Mouse (Mus musculus): ENCODE data around the gene Slc39a12. TPM values are rescaled to one million over a fixed set of nuclear protein-coding genes. Genes with fewer than 3 reads are reported as not detected.

Slc39a12 gene
- total and polyA plus RNA-seq, 2 experiments from 2014 or later: not detected

- DNase-seq (ENCODE audit: low spot score): no peak
- Histone ChIP-seq H3K9me3 (replicated peaks; ENCODE audit: control insufficient read depth, low read length) (no peaks in the 10 kb centered on the region), H3K36me3 (replicated peaks; ENCODE audit: control insufficient read depth, insufficient read depth, low read length) (no peaks in the 10 kb centered on the region), H3K4me3 (ENCODE audit: low read depth, low read length) (no peak overlapping the region), H3K27ac (ENCODE audit: low read depth) (no peak overlapping the region), H3K4me1 (ENCODE audit: control insufficient read depth, insufficient read depth) (no peaks in the 10 kb centered on the region), H3K27me3 (ENCODE audit: control insufficient read depth, insufficient read depth, low read length) (no peaks in the 10 kb centered on the region), H3K9ac (replicated peaks; ENCODE audit: low read depth, low read length) (no peak overlapping the region), H3K4me2 (ENCODE audit: low read depth, low read length) (no peak overlapping the region)
- TF ChIP-seq CTCF (IDR thresholded peaks at IDR 0.05; ENCODE audit: low read depth) (no peak), EP300 (IDR thresholded peaks at IDR 0.05; ENCODE audit: low read depth) (no peak)
- ATAC-seq (ENCODE audit: insufficient read depth, low read depth): no peak
- 91% methylated on average over 3 of the region's 3 CpGs for WGBS
These were observed 147.1 kb downstream of the Slc39a12 start for GRCm38 (mm10) chr2:14535246-14535671.

DNA sequence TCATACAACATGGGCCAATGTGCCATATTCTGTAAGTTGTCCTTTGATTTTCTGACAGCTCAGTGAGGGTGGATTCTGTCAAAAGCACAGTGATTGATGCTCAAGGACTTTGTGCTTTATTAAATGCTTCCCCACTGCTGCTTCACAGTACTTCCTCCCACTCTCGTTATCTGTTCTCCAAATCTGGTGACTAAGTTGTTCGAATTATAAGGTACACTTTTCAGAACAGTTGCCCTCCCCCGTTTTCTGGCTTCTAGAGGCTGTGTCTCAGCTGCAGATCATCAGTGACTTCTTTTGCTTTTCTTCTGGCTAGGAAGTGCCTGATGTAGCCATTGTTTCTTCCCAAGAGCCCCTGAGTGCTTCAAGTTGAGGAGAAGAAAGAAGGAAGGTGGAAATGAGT lies 149.7 kb downstream of the Slc39a12 start:
- Histone ChIP-seq H3K27ac (ENCODE audit: low read depth) (no peak overlapping the region), H3K4me1 (ENCODE audit: control insufficient read depth, insufficient read depth) (no peaks in the 10 kb centered on the region), H3K9ac (replicated peaks; ENCODE audit: low read depth, low read length) (no peak overlapping the region), H3K9me3 (replicated peaks; ENCODE audit: control insufficient read depth, low read length) (no peaks in the 10 kb centered on the region), H3K27me3 (ENCODE audit: control insufficient read depth, insufficient read depth, low read length) (no peaks in the 10 kb centered on the region), H3K4me2 (ENCODE audit: low read depth, low read length) (no peak overlapping the region), H3K4me3 (ENCODE audit: low read depth, low read length) (no peak overlapping the region), H3K36me3 (replicated peaks; ENCODE audit: control insufficient read depth, insufficient read depth, low read length) (no peaks in the 10 kb centered on the region)
- 66% methylated on average over 3 of the region's 3 CpGs for WGBS
- ATAC-seq (ENCODE audit: insufficient read depth, low read depth) (no peak), DNase-seq (ENCODE audit: low spot score) (no peak)
- TF ChIP-seq CTCF (IDR thresholded peaks at IDR 0.05; ENCODE audit: low read depth) (no peak), EP300 (IDR thresholded peaks at IDR 0.05; ENCODE audit: low read depth) (no peak)

DNA sequence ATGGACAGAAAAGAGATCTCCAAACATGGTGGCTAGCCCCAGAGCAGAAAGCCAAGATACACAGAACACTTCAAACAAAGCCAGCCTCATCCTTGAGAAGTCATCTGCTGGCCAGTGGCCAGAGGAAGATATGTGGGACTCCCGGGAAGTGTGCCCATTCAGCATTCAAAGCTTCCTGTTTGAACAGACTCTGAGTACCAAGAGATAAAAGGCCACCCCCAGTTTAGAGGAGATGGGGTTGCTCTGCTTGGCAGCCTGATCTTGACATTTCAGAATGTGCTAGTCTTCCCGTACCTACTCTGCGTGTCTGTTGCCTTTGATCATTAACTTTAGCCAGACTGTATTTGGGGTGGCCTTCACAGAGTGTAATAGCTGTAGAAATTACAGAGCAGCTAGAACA lies 155.2 kb downstream of the Slc39a12 start:
- H3K4me1 ChIP-seq (ENCODE audit: control insufficient read depth, insufficient read depth): 0 out of 2 replicates have a peak, but pooled peaks cover 6% of the 10 kb centered on the region
- DNase-seq (ENCODE audit: low spot score) (peak; percentile 12), ATAC-seq (ENCODE audit: insufficient read depth, low read depth) (no peak)
- H3K27me3 ChIP-seq (ENCODE audit: control insufficient read depth, insufficient read depth, low read length): no peaks in the 10 kb centered on the region
- H3K36me3 ChIP-seq (replicated peaks; ENCODE audit: control insufficient read depth, insufficient read depth, low read length): no peaks in the 10 kb centered on the region
- H3K9ac ChIP-seq (replicated peaks; ENCODE audit: low read depth, low read length): no peak overlapping the region
- H3K4me3 ChIP-seq (ENCODE audit: low read depth, low read length): no peak overlapping the region
- H3K9me3 ChIP-seq (replicated peaks; ENCODE audit: control insufficient read depth, low read length): no peaks in the 10 kb centered on the region
- TF ChIP-seq EP300 (IDR thresholded peaks at IDR 0.05; ENCODE audit: low read depth) (no peak), CTCF (IDR thresholded peaks at IDR 0.05; ENCODE audit: low read depth) (no peak)
- H3K4me2 ChIP-seq (ENCODE audit: low read depth, low read length): no peak overlapping the region
- WGBS: 21% methylated on average over 3 of the region's 3 CpGs
- no peak overlapping the region for H3K27ac ChIP-seq (ENCODE audit: low read depth)

- H3K36me3 ChIP-seq (replicated peaks; ENCODE audit: control insufficient read depth, insufficient read depth, low read length): no peaks in the 10 kb centered on the region
- no peaks in the 10 kb centered on the region for H3K9me3 ChIP-seq (replicated peaks; ENCODE audit: control insufficient read depth, low read length)
- H3K27me3 ChIP-seq (ENCODE audit: control insufficient read depth, insufficient read depth, low read length): no peaks in the 10 kb centered on the region
- no peak overlapping the region for H3K4me2 ChIP-seq (ENCODE audit: low read depth, low read length)
- TF ChIP-seq CTCF (IDR thresholded peaks at IDR 0.05; ENCODE audit: low read depth) (no peak), EP300 (IDR thresholded peaks at IDR 0.05; ENCODE audit: low read depth) (no peak)
- no peak for DNase-seq (ENCODE audit: low spot score)
- no peak overlapping the region for H3K4me3 ChIP-seq (ENCODE audit: low read depth, low read length)
- 0 out of 2 replicates have a peak, but pooled peaks cover 6% of the 10 kb centered on the region for H3K4me1 ChIP-seq (ENCODE audit: control insufficient read depth, insufficient read depth)
- H3K27ac ChIP-seq (ENCODE audit: low read depth): no peak overlapping the region
- no peak for ATAC-seq (ENCODE audit: insufficient read depth, low read depth)
- 81% methylated on average over 2 of the region's 2 CpGs for WGBS
- H3K9ac ChIP-seq (replicated peaks; ENCODE audit: low read depth, low read length): no peak overlapping the region
These were observed 155.7 kb downstream of the Slc39a12 start for GRCm38 (mm10) chr2:14543773-14544172.

Other genes starting within 250 kb of the Slc39a12 start
- 1.2 TPM in 1 of 2 replicates, not detected in the other for gene Tmem236, start 213.8 kb upstream of the Slc39a12 start, total RNA-seq (2014; rRNA removed; ENCODE audit: low replicate concordance)
- 0.04 and 0.07 TPM in 2 replicates for gene Tmem236, start 213.8 kb upstream of the Slc39a12 start, polyA plus RNA-seq (2015; fragmentation: Nextera tagmentation; extraction: Ambion mirVana)
- gene Mrc1, start 158.9 kb upstream of the Slc39a12 start, total RNA-seq (2014; rRNA removed; ENCODE audit: low replicate concordance): 9.9 and 10.7 TPM in 2 replicates
- gene Mrc1, start 158.9 kb upstream of the Slc39a12 start, polyA plus RNA-seq (2015; fragmentation: Nextera tagmentation; extraction: Ambion mirVana): 2.6 and 3.2 TPM in 2 replicates
- gene Cacnb2, start 214.8 kb downstream of the Slc39a12 start, total RNA-seq (2014; rRNA removed; ENCODE audit: low replicate concordance): 47.6 and 71.6 TPM in 2 replicates
- gene Cacnb2, start 214.8 kb downstream of the Slc39a12 start, polyA plus RNA-seq (2015; fragmentation: Nextera tagmentation; extraction: Ambion mirVana): 11.5 and 12.1 TPM in 2 replicates